In the genomic region with DNA sequence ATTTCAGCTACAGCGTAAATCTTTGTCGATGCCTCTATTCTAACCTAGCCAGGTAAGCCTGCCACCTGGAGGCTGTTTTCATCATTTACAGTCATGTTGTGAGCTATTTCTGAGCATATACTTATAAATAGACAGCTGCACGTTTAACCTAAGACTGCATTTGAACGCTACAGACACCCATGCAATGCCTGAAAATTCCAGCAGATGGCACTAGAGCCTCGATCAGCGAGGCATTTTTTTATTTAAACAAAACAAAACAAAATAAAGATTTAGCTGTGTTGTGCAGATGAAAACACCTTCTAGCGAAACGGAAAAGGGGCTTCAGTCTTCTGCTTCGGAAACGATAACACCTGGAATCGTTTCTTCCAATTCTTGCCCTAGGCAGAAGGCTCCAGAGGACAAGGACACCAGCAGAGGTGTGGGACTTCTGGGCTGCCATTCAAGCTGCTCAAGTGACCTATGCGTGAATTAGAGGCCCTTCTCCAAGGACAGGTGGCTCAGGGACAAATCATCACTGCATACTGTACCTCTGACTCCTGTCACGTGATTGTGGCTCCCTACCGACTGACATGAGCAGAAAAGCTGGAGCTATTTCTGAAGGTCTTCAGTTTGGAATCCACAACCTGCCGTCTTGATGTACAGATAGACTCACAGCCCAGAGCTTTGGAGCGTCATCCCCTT, we compare ENCODE assay signal across 9 mouse cellular contexts. TPM values are rescaled to one million over a fixed set of nuclear protein-coding genes. Genes with fewer than 3 reads are reported as not detected.
DNase-seq lines count a peak whose midpoint lies in the region; ATAC-seq lines count a peak whose summit lies in the region.
"Had no signal": no experiment of that assay in that cellular context is flagged by ENCODE, and none has a peak within 500 bp of the region (broad histone marks: within the 10 kb centered on the region; RNA-seq: fewer than 3 reads in every experiment).

No protein-coding gene starts in this region.

- ATAC-seq in hindbrain, embryonic 15.5 days (ENCODE audit: low FRiP score, low read depth) = peak; percentile 38; the same call in 1 of the 2 replicates

- no peaks in the 10 kb centered on the region for H3K36me3 ChIP-seq in hindbrain, embryonic 15.5 days
- H3K36me3 ChIP-seq: lung, embryonic 15.5 days had no signal

- peak; percentile 46 for DNase-seq in T-cell, adult 2 months (ENCODE audit: low spot score)
- peak; percentile 69 for DNase-seq in cerebellum, adult 9-10 months
- peak; percentile 72 for DNase-seq in forelimb bud, embryonic 11.5 days (ENCODE audit: low read depth, low spot score)
- DNase-seq in layer of hippocampus, postnatal 36 days = peak; percentile 46 to 50
- peak; percentile 77 for DNase-seq in lung, postnatal 36 days
- peak; percentile 71 for DNase-seq in retina, postnatal 1 day
- DNase-seq in urinary bladder, postnatal 36 days (ENCODE audit: low spot score in 2 of 2) = peak; percentile 35 to 48

- H3K4me3 ChIP-seq in hindbrain, embryonic 15.5 days = no peak overlapping the region
- H3K4me3 ChIP-seq: lung, embryonic 15.5 days had no signal

- no peak overlapping the region for H3K27ac ChIP-seq in hindbrain, embryonic 15.5 days (replicated peaks)
- H3K27ac ChIP-seq: lung, embryonic 15.5 days had no signal

- peak overlapping the region; percentile 47 for H3K4me2 ChIP-seq in hindbrain, embryonic 15.5 days
- H3K4me2 ChIP-seq: lung, embryonic 15.5 days had no signal

- H3K9ac ChIP-seq in hindbrain, embryonic 15.5 days = no peak overlapping the region
- H3K9ac ChIP-seq: lung, embryonic 15.5 days had no signal

- H3K9me3 ChIP-seq in hindbrain, embryonic 15.5 days = no peaks in the 10 kb centered on the region
- H3K9me3 ChIP-seq: lung, embryonic 15.5 days had no signal

- WGBS in hindbrain, embryonic 15.5 days = 31% methylated on average over 16 of the region's 16 CpGs

- no peaks in the 10 kb centered on the region for H3K27me3 ChIP-seq in hindbrain, embryonic 15.5 days

- peaks cover 3% of the 10 kb centered on the region; the same call in 1 of the 2 replicates for H3K4me1 ChIP-seq in hindbrain, embryonic 15.5 days (replicated peaks)
- H3K4me1 ChIP-seq: lung, embryonic 15.5 days had no signal

RNA-seq across cellular contexts. Expression of a gene that starts 17.0 kb away (rescaled TPM):
- not detected in 2 replicates for polyA plus RNA-seq in hindbrain, embryonic 15.5 days (2015; fragmentation: Nextera tagmentation; extraction: Ambion mirVana)
- total RNA-seq in layer of hippocampus, postnatal 36 days (2021) = not detected
- polyA plus RNA-seq: lung, embryonic 15.5 days had no signal

RNA-seq across cellular contexts. Expression of a gene that starts 20.0 kb away (rescaled TPM):
- polyA plus RNA-seq in hindbrain, embryonic 15.5 days (2015; fragmentation: Nextera tagmentation; extraction: Ambion mirVana) = 0.64 and 0.75 TPM in 2 replicates
- not detected for total RNA-seq in layer of hippocampus, postnatal 36 days (2021)

RNA-seq across cellular contexts. Expression of a gene that starts 55.2 kb away (rescaled TPM):
- polyA plus RNA-seq in hindbrain, embryonic 15.5 days (2015; fragmentation: Nextera tagmentation; extraction: Ambion mirVana) = not detected in 2 replicates
- not detected for total RNA-seq in layer of hippocampus, postnatal 36 days (2021)
- polyA plus RNA-seq: lung, embryonic 15.5 days had no signal
